Mouse (Mus musculus) frontal cortex, adult (tissue): ENCODE measurements around the gene Rnd2.
"Not testable (repeated sequence)": the region's sequence is repeated elsewhere in the genome, so short reads cannot be mapped to it uniquely, and the experiment has no call there.

Source experiments
- ATAC-seq: cut with Nextera tagmentation; 2 replicates; pipeline ENCODE4 v1.9.2; 2017; ENCODE audit warnings: mild to moderate bottlenecking, moderate library complexity, mixed read lengths; ENCODE audit not compliant: low TSS enrichment

Gene Rnd2

DNA sequence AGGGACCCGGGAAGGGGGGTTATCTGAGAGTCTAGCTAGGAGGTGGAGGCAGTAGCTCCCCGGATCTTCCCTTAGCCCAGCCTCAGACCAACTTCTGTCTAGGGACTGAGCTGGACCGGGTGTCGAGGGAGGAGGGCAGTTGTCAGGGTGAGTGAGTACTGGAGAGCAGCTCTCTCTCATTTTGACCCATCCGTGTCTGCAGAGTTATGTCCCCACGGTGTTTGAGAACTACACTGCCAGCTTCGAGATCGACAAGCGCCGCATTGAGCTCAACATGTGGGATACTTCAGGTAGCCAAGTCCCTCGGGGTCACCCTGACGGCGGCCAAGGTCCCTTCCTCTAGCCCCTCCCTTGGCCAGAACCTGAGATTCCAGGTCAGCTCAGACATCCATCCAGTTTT lies 3.9 kb downstream of the Rnd2 start:
- ATAC-seq = no peak

DNA sequence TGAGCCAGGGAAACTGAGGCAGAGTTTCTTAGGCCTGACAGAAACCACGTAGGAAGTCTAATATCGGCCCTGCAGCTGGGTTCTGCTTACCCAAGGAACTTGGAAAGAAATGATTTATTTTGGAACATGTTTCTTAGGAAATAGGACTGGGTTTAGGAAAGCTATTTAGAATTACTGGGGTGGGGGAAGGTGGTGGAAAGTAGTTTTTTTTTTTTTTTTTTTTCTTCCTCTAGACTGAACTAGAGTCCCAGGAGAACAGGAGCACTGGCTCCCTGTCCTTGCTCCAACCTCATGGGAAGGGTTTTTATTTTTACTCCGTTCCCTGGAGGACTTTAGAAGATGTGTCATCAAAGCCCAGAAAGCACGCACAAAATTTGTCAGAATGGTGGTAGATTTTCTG lies 4.4 kb downstream of the Rnd2 start:
- no peak for ATAC-seq

DNA sequence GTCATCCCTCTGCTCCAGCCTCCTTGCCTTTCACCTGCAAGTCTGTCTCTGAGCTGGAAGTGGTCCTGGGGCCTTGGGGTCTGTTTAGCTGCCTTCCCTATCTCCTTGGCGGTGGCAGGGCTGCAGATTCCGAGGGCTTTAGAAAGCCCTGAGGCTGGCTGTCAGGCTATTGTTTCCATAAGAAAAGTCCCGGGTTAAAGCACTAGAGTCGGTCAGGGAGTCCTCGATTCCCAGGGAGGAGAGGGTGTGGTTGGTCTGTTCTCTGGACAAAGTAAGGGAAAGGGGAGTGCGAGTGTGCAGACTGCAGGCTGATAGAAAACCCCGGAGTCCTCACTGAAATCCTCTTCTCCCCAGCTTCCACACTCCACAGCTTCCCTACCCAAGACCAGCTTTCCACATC lies 5.4 kb downstream of the Rnd2 start:
- ATAC-seq = no peak

DNA sequence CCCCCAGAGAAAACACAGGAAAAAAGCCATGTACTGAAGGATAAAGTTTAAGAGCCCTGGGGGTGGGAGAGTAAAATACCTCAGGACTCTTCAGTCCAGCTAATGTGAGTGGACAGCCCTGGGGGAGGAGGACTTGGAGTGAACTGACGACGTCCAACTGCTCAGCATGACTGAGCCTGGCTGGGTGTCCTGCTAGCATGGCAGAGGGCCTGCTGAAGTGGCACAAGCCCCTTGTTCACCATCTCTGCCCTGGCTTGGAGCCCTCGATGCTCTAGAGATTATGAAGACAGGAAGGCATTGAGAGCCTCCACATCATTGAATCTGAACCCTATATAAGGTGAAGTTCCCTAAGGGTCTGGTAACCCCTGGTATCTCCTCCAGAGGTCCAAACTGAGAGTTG lies 7.1 kb downstream of the Rnd2 start:
- ATAC-seq = no peak

DNA sequence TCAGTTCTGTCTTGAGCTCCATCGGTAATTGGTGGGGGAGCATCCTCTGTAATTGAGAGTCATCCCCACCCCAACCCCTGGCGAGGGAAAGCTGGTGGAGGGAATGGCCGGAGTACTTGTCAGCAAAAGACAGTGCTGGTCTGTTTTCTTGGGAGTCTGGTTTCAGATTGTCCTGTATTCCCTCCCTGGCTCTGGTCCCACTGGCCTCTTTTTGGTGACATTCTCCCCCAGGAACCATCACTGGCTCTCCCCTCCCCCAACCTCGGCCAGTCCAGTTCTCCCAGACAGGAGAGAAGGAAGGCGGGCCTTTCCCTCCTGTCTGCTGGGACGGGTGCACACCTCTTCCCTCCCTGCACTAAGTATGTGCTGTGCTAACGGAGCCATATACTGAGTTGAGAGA lies 7.5 kb downstream of the Rnd2 start:
- ATAC-seq = no peak

DNA sequence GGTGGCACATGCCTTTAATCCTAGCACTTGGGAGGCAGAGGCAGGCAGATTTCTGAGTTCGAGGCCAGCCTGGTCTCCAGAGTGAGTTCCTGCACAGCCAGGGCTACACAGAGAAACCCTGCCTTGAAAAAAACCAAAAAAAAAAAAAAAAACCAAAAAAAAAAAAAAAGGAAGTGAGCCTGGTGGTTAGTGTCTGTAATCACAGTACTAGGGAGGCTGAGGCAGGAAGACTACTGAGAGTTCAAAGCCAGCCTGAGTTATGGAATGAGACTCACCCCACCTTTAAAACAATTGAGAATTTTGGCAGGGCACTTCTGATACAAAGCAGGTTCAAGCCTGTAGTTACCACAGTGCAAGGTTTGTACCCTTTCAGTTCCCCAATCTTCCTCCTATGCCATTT lies 8.9 kb downstream of the Rnd2 start:
- ATAC-seq = not testable (repeated sequence)

DNA sequence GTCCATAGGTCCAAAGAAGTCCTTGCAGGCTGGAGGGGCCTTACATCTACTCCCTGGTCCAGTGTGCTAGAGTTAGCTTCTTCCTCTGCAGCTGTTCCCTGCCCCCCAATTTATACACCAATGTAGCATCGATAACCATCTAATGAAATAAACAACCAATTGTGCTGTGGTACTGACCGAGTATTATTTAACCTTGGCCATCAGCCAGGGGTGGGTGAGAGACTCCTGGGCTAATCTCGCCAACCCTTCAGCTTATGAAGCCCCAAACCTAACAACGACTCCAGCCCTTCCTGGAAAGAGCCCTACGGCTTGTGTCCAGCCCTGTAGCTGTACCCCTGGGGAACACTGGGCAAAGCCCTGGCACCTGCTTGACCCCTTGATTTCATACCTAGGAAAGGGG lies 9.5 kb downstream of the Rnd2 start:
- ATAC-seq = no peak

DNA sequence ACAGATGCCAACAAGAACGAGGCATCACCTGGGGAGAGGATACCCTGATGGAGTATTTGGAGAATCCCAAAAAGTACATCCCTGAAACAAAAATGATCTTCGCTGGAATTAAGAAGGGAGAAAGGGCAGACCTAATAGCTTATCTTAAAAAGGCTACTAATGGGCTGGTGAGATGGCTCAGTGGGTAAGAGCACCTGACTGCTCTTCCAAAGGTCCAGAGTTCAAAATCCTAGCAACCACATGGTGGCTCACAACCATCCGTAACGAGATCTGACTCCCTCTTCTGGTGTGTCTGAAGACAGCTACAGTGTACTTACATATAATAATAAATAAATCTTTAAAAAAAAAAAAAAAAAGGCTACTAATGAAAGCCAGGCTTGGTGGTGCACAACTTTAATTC lies 11.6 kb downstream of the Rnd2 start:
- not testable (repeated sequence) for ATAC-seq

DNA sequence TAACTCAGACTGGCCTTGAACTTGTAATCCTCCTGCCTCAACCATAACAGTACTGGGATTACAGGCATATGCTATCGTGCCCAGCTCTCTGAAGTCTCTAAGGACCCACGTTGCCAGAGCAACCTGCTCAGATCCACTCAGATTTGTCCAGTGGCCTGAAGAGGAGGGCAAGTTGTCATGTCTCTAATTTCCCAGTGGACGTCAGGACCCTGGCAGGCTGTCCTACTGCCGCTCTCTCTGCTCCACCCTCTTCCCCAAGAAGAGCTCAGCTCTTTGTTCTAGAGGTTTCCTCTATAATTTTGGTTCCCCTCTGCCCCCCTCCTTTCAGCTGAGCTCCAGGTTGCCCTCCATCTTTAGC lies 12.4 kb downstream of the Rnd2 start:
- ATAC-seq = no peak

DNA sequence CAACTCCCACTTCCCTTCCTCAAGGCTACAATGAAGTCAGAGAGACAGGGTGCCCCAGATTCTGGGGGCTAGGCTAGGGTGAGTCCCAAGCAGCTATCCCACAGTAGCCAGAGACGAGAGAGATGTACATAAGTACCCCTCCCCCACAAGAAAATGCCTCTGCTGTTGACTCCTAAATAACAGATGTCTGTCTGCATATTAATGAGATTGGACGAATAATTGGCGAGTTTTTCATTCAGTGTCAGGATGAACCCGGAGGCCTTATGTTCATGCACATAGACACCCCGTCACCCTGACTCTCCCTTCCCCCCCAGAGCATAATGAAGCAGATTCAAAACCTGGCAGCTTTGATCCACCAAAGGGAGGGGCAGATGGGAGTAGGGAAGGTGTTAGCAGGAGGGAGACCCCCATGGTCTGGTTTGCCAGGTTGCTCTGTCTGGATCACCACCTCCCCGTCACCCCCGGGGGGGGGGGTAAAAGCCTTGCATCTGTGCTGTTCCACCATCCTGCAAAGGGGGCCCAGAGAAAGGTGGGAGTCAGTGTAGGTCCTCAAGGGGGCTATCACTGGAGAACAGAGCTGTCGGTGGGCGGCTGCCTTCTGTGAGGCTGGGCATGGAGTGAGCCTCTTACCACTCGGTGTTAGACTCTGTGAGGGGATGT lies 12.9 kb downstream of the Rnd2 start:
- ATAC-seq = no peak

DNA sequence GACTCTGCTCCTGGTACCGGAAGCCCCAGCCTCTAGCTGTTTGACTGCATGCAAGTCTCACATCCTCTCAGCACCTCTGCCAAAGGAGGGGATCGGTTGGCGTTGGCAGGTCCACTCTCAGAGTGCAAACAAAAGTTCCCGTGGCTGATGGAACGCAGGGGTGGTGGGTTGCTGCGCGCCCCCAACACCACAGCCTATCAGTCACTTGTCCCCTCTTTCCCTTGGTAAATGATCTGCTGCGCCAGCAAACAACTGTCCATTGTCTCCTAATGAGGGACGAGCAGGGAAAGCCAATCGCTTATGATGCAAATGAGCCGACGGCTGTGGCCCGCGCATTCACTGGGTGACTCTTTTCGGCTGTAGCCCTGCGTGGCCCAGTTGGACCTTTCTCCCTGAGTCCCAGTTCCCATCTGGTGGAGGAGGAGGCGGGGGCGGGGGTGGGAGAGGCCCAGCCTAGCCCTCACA lies 14.4 kb downstream of the Rnd2 start:
- ATAC-seq = no peak

DNA sequence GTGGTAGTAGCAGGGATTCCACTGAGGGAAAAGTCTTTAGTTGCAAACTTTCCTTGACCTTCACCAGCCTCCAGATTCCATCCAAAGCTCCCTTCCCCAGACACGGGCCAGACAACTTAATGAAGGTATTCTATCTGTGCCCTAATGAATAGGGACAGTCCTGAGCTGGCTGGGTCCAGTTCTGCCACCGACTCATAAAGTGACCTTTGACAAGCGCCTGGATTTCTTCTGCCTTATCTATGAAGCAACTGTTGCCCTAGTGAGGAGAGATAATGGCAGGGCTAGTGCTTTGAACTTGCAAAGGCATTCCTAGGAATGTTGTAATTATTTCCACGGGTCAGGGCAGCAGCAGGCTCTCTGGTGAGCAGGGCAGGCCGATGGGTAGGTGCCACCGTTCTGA lies 16.1 kb downstream of the Rnd2 start:
- ATAC-seq = no peak

DNA sequence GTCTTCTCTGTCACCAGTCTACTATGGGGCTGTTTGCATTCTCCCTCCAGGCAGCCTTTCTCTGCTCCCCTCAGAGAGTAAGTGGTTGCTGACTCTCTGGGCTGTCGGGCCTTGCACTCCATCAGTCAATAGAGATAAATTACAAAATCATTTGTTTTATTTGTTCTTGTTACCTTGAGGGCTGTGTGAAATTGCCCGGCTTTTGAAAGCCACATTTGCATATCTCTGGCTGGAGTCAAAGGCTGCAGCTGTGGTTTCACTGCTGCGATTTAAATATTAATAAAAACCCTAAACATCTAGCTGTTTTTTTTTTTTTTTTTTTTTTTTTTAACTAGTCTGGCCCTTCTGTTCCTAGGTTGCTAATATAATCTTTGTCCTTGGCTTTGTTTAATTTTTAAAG lies 19.0 kb downstream of the Rnd2 start:
- ATAC-seq = no peak

DNA sequence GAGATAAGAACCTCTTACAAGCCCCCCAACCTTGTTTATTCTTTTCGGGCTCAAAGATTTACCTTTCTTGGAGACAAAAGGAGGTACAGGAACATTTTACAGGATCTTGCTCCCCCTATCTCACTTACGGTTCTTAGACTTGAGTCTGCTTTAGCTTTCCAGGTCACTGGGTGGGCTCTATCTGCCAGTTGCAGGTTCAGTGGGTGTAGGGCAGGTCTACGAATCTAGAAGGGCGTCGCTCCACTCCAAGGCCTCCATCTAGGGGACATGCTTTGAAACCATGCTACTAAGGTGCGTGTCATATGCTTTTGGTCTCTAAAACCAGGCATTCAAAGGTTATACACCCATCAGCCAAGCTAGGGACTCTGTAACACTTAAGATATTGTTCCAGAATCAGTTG lies 19.4 kb downstream of the Rnd2 start:
- no peak for ATAC-seq

DNA sequence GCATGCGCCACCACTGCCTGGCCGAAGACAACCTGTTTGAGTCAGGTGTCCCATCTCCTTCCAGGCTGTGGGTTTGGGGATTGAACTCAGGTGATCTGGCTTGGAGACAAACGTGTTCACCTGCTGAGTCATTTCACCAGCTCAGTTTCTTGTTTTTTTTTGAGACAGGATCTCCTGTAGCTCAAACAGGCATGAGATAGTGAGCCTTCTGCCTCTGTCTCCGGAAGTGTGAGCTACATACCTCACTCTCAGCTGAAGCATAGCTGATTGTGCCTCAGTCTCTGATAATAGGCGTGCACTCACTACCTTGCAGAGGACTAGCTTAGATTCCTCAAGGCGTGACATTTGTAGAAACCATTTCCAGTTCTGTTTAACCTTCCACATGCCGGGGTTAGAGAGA lies 20.0 kb downstream of the Rnd2 start:
- ATAC-seq = no peak

DNA sequence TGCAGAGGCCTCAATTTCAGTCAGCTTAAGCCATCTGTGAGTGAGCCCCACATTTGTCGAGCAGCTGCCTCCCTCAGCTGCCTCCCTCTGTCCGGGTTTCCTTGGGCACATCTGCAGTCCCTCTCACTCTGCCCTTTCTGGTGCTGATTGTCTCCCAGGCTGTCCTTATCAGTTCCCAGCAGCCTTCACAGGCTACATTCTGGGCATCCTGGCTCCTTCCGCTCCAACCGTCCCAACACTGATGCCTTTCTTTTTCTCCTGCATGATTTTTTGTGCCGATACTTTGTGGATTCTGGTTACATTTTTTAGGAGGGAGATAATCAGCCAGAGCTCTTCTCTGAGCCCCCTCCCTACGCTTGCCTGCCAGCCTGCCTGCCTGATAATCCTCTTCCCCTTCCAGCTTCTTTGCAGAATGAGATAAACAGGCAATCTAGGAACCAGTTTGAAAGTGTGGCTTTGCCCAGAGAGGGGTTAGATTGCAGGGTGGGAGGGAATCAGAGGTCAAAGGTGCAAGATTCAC lies 20.8 kb downstream of the Rnd2 start:
- ATAC-seq = no peak

DNA sequence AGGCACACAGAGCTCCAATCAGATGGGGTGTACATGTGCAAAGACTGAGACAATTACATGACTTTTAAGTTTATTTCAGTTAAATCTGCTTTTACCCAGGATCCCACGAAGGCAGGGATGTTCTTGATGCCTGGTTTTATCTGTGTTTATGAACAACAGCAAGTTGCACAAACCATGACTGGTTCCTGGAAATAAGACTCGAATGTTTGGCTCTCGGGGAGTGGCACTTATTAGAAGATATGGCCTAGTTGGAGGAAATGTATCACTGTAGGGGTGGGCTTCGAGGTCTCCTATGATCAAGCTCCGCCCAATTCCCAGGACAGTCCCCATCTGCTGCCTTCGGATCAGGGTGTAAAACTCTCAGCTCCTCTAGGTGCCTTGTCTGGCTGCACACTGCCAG lies 21.3 kb downstream of the Rnd2 start:
- ATAC-seq = no peak

DNA sequence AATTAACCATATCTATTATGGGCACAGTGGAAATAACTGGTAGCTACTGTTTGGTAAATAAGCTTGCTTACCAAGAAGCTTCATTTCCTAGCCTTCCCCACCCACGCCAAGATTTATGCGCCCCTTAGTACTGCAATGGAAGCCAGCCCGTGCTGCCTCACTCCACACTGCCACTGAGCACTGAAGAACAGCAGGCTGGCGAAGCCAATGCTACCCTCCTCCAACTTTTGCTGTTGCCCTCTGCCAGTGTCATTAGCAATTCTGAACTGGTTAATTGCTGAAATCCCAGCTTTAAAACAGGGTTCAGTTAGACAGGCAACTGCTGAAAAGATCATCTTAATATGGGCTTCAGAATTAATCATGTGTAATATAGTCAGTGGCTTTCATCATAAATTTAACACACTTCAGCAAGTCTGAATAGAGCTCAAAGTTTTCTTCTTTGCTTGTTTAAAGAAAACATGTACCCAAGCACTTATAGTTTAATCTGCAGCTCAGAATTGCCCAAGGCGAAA lies 41.5 kb downstream of the Rnd2 start:
- no peak for ATAC-seq

DNA sequence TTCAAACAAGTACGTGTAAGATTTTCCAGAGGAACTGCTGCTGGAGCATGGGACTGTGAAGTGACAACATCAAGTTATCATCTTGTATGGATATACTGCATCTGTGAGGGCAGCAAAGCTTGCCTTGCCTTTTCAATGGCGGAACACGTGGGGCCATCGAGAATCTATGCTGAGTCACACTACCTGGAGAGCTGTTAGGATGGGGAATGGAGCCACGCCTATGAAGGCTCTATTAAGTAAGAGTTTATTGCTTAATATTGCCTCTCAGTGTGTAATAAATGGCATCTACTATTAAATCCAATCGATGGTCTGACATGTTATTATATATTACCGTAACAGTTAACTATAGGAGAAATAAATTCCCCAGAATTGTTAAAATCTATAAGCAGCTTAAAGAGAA lies 42.3 kb downstream of the Rnd2 start:
- ATAC-seq = no peak

DNA sequence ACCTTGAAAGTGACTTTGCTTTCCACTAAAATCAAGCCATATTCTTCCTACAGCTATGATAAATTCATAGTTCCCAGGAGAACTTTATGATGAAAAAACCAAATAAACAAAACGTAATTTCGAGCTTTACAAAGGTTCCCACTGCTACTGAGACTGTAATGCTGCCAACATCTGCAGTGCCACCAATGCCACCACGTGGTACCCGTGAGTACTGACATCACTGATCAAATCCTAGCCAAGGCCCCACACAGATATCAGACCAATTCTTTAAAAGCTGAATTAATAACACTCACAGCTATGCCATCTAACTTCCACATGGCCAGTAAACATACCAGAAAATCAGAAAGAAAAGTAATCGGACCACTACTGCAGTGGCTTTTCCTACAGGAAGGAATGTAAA lies 54.1 kb downstream of the Rnd2 start:
- ATAC-seq = no peak

DNA sequence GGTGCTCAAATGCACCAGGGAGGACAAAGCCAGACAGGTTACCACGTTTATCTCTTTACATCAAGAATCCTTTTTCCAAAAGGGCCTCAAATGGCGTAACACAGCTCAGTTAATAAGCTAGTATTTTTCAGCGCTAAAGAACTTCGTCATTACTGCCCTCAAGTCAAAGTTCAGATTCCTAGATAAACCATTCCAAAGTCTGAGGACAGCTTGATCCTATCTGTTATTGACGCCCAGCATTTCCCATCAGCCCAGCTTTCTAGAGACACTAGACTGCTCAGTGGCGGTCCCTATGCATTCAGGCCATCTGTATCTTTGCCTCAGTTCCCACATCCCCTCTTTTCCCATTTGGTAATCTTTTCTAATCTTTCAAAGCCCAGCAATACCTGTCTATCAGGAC lies 54.6 kb downstream of the Rnd2 start:
- no peak for ATAC-seq
